Mouse (Mus musculus) kidney, embryonic 16.5 days (tissue): ENCODE results near the gene Pnrc2. TPM values are rescaled to one million over a fixed set of nuclear protein-coding genes. Genes with fewer than 3 reads are reported as not detected.

Experiments
- ATAC-seq: fragments of 200-750 bp; cut with Nextera tagmentation; 2 replicates; pipeline ENCODE4 v1.8.0; 2017; ENCODE audit warnings: moderate TSS enrichment; ENCODE audit not compliant: low FRiP score, low TSS enrichment
- H3K27ac ChIP-seq: fragments of 300-500 bp; sonication (generic); 2 replicates; pipeline ENCODE4 v1.5.1; 2014; ENCODE audit warnings: low read length
- H3K27me3 ChIP-seq: fragments of 300-500 bp; sonication (generic); 2 replicates; pipeline ENCODE4 v1.6.1; 2014; ENCODE audit warnings: low read length, control low read depth, mixed read lengths; ENCODE audit not compliant: insufficient read depth
- H3K36me3 ChIP-seq: fragments of 300-500 bp; sonication (generic); 2 replicates; pipeline ENCODE4 v1.6.1; 2014; ENCODE audit warnings: low read length, control low read depth, mixed read lengths; ENCODE audit not compliant: insufficient read depth
- H3K4me1 ChIP-seq: fragments of 300-500 bp; sonication (generic); 2 replicates; pipeline ENCODE4 v1.6.1; 2014; ENCODE audit warnings: low read length, control low read depth, mixed read lengths; ENCODE audit not compliant: insufficient read depth
- H3K4me2 ChIP-seq: fragments of 300-500 bp; sonication (generic); replicated peaks from 2 replicates; pipeline ENCODE4 v1.6.1; 2014; ENCODE audit warnings: low read depth, low read length
- H3K4me3 ChIP-seq: fragments of 300-500 bp; sonication (generic); 2 replicates; pipeline ENCODE4 v1.5.1; 2014; ENCODE audit warnings: mild to moderate bottlenecking, low read length
- H3K9ac ChIP-seq: fragments of 300-500 bp; sonication (generic); replicated peaks from 2 replicates; pipeline ENCODE4 v1.6.1; 2014; ENCODE audit warnings: low read length
- H3K9me3 ChIP-seq: fragments of 300-500 bp; sonication (generic); 2 replicates; pipeline ENCODE4 v1.6.1; 2016; ENCODE audit warnings: low read length, control low read depth
- WGBS: fragments of 180-500 bp; shearing (Covaris S2); extraction: QIAGEN DNeasy Blood & Tissue Kit; methylation state at CpG from one replicate; pipeline ENCODE4 v1.1.7; 2014; 5-methylcytosine and 5-hydroxymethylcytosine counted together
- polyA plus RNA-seq: library from polyadenylated mRNA; unstranded; fragments of >200 nt; fragmentation: Nextera tagmentation; extraction: Ambion mirVana; gene quantifications from 2 replicates; pipeline ENCODE4 v1.2.1, GENCODE M21; 2015

Pnrc2 gene
- polyA plus RNA-seq, 1 experiment from 2014 or later, result 211 TPM

DNA sequence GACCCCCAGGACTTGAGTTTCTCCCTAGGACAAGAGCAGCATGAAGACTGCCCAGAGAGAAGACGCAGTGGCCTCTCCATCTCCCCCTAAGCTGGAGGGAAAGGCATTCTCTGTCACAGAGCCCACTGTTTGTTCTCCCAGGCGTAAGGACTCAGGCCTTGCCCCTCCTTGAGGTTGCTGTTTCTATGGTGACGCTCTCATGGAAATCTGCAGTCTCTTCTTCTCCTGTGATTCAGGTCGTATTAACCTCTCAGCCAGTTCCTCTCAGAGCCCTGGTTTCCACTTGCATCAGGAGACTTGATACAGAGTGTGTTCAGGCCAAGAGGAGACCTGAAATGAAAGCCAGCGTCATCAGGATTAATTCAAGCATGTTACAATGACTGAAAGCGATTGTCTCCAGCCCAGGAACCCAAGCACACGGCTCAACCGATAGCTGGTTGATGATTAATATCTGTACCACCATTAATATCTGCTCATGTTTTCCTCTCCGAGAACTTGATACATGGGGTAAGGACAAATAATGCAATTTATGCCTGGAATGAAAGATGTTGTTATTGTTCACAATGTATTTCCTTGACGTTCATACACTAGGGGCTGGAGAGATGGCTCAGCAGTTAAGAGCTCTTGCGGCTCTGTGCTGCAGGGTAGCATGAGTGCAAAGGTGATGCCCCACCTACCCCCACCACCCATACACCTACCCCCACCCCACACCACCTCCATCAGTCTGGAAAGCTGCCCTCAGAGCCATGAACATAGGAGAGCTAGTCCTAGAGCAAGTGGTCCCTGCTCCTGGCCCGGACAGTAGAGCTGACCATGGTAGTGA lies 40.1 kb downstream of the Pnrc2 start:
- ATAC-seq, result 0 out of 2 replicates have a peak, but pooled peaks have one; percentile 63
- Histone ChIP-seq H3K4me2 (no peak overlapping the region), H3K4me3 (no peak overlapping the region), H3K27ac (peak overlapping the region; percentile 27; the same call in 1 of the 2 replicates), H3K9me3 (no peaks in the 10 kb centered on the region), H3K36me3 (no peaks in the 10 kb centered on the region), H3K27me3 (no peaks in the 10 kb centered on the region), H3K4me1 (peaks cover 30% of the 10 kb centered on the region), H3K9ac (peak overlapping the region; percentile 40; the same call in 1 of the 2 replicates)
- 49% methylated on average over 12 of the region's 12 CpGs for WGBS

DNA sequence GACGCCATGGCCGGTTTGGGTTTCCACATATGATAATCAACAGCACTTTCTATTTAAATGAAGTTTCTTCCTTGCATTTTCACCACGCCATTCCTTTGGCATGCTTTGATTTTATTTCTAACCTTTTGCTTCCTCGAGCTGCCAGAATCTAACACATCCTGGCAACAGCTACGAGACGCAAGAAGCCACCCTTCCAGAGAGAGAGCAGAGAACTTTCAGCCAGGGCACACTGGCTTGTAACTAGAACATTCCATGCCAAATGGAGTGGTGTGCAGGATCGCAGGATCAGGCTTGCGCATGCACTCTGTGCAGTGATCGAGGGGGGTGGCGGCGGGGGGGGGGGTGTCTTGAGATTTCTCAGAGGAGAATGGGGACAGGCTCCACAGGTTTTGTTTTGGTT lies 41.6 kb downstream of the Pnrc2 start:
- WGBS, result 66% methylated on average over 11 of the region's 11 CpGs
- Histone ChIP-seq H3K27ac (no peak overlapping the region), H3K9ac (no peak overlapping the region), H3K4me3 (no peak overlapping the region), H3K36me3 (no peaks in the 10 kb centered on the region), H3K4me2 (no peak overlapping the region), H3K27me3 (no peaks in the 10 kb centered on the region), H3K4me1 (peaks cover 35% of the 10 kb centered on the region), H3K9me3 (no peaks in the 10 kb centered on the region)
- ATAC-seq, result no peak

DNA sequence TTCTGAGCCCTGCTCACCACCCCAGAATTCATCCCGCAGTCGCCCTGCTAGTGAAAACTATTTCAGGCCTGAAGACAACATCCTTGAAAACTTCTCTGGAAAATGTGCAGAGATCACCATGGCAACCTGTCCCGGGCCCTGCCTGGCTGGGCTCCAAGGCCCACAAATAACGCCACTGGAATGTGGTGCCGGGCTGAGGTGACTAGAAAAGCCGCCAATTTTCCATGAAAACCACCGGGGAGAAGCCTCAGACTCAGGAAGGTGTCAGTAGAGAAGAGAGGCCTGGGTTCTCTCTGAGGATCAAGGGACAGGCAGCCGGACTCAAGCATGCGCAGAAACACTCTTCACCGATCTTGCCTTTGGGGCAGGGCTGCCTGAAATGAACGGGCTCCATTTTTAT lies 45.2 kb downstream of the Pnrc2 start:
- Histone ChIP-seq H3K9me3 (no peaks in the 10 kb centered on the region), H3K4me2 (peak overlapping the region; percentile 36; the same call in 1 of the 2 replicates), H3K27me3 (no peaks in the 10 kb centered on the region), H3K36me3 (no peaks in the 10 kb centered on the region), H3K4me3 (no peak overlapping the region), H3K9ac (peak overlapping the region; percentile 37), H3K4me1 (peaks cover 32% of the 10 kb centered on the region), H3K27ac (peak overlapping the region; percentile 86)
- ATAC-seq, result peak; percentile 72
- WGBS, result 15% methylated on average over 11 of the region's 11 CpGs

DNA sequence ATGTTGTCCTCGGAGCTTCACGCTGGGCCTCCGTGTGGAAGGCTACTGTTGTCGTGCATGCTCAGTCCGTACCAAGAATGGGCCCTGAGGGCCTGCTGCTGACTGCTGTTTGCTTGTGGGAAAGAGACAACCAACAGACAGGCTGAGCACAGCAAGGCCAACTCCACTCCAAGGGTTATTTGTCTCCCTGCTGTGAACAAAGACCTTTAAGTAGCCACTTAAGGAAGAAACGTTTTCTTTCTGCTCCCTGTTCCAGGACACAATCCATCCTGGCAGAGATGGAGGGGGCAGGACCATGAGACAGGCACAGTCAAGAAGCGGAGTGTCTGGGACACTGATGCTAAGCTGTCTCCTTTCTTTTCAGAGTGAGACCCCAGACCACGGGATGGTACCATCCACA lies 49.4 kb downstream of the Pnrc2 start:
- WGBS, result 63% methylated on average over 8 of the region's 8 CpGs

GRCm38 (mm10) chr4:135823298-135823697 lies 50.4 kb downstream of the Pnrc2 start:
- ATAC-seq, result no peak
- 71% methylated on average over 2 of the region's 2 CpGs for WGBS
- Histone ChIP-seq H3K4me3 (no peak overlapping the region), H3K27ac (no peak overlapping the region), H3K27me3 (no peaks in the 10 kb centered on the region), H3K36me3 (no peaks in the 10 kb centered on the region), H3K9ac (no peak overlapping the region), H3K4me1 (peaks cover 8% of the 10 kb centered on the region; the same call in 1 of the 2 replicates), H3K9me3 (peaks cover 5% of the 10 kb centered on the region), H3K4me2 (no peak overlapping the region)

More for the DNA sequence above, 49.4 kb downstream of the Pnrc2 start:
- no peak overlapping the region for H3K27ac ChIP-seq
- no peak for ATAC-seq
- peaks cover 17% of the 10 kb centered on the region for H3K4me1 ChIP-seq
- no peak overlapping the region for H3K4me3 ChIP-seq
- no peaks in the 10 kb centered on the region for H3K9me3 ChIP-seq
- no peak overlapping the region for H3K9ac ChIP-seq
- H3K4me2 ChIP-seq, result no peak overlapping the region
- no peaks in the 10 kb centered on the region for H3K27me3 ChIP-seq
- no peaks in the 10 kb centered on the region for H3K36me3 ChIP-seq

DNA sequence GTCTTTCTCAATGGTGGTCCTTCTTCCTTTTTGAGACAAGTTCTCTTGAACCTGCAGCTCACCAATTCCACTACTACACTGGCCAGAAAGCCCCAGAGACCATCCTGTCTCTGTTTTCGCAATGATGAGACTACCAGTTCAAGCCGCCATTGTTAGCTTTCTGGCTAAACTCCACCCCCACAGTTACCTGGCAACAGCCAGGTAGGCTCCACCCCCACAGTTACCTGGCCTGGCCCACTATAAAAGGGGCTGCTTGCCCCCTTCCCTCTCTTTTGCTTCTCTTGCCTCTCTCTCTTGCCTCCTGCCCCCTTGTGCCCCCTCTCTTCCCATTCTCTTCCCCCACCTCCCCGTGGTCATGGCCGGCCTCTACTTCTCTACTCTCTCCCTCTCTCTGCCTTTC lies 51.9 kb downstream of the Pnrc2 start:
- no peak for ATAC-seq
- no peak overlapping the region for H3K27ac ChIP-seq
- WGBS, result 87% methylated on average over 4 of the region's 4 CpGs
- peaks cover 5% of the 10 kb centered on the region for H3K9me3 ChIP-seq
- peaks cover 4% of the 10 kb centered on the region; the same call in 1 of the 2 replicates for H3K4me1 ChIP-seq
- H3K9ac ChIP-seq, result no peak overlapping the region
- H3K36me3 ChIP-seq, result no peaks in the 10 kb centered on the region
- no peak overlapping the region for H3K4me3 ChIP-seq
- no peaks in the 10 kb centered on the region for H3K27me3 ChIP-seq
- no peak overlapping the region for H3K4me2 ChIP-seq

Other genes with a start within 250 kb of the Pnrc2 start
- 1.0 and 1.4 TPM in 2 replicates for gene Ifnlr1, start 187.6 kb downstream of the Pnrc2 start, polyA plus RNA-seq
- gene Il22ra1, start 145.7 kb downstream of the Pnrc2 start, polyA plus RNA-seq, result 0.11 TPM in 1 of 2 replicates, not detected in the other
- gene Myom3, start 114.1 kb downstream of the Pnrc2 start, polyA plus RNA-seq, result 0.76 and 0.86 TPM in 2 replicates
- 242 and 253 TPM in 2 replicates for gene Srsf10, start 18.1 kb downstream of the Pnrc2 start, polyA plus RNA-seq
- gene Cnr2, start 21.5 kb upstream of the Pnrc2 start, polyA plus RNA-seq, result 1.0 and 1.1 TPM in 2 replicates
- gene Fuca1, start 46.9 kb upstream of the Pnrc2 start, polyA plus RNA-seq, result 89.1 and 89.4 TPM in 2 replicates
- gene Hmgcl, start 72.6 kb upstream of the Pnrc2 start, polyA plus RNA-seq, result 86.5 and 93.2 TPM in 2 replicates
- 40.6 and 40.7 TPM in 2 replicates for gene Gale, start 89.9 kb upstream of the Pnrc2 start, polyA plus RNA-seq
- gene Lypla2, start 98.8 kb upstream of the Pnrc2 start, polyA plus RNA-seq, result 143 and 147 TPM in 2 replicates
- 46.8 and 48.7 TPM in 2 replicates for gene Pithd1, start 113.4 kb upstream of the Pnrc2 start, polyA plus RNA-seq
- gene Eloa, start 147.9 kb upstream of the Pnrc2 start, polyA plus RNA-seq, result 45.1 and 45.2 TPM in 2 replicates
- gene Rpl11, start 179.6 kb upstream of the Pnrc2 start, polyA plus RNA-seq, result 372 and 438 TPM in 2 replicates